Comparison of ENCODE assay signal across 15 mouse cellular contexts in the genomic region with DNA sequence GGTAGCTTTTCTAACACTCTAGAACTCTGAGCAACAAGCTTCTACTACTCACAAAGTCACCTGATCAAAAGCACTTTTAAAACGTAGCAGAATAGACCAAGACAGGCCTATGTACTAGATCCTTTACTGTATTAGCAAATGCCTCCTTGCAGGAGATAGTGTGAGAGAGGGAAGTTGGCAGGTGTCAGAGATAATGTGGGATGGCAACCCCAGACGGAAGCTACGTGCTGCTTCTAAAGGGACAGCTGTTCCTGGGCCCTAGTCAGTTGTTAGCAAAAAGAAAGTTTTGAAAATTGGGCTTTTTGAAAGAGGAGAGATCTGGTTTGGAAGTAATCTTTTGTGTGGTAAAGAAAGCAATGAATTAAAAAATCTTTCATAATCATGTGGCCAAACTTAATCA.
DNase-seq lines count a peak whose midpoint lies in the region.
"Had no signal": no experiment of that assay in that cellular context is flagged by ENCODE, and none has a peak within 500 bp of the region (broad histone marks: within the 10 kb centered on the region; RNA-seq: fewer than 3 reads in every experiment).

No protein-coding gene starts in this region.

- DNase-seq in layer of hippocampus, adult 9-11 months = peak; percentile 14
- no peak for DNase-seq in layer of hippocampus, adult 11-12 months (ENCODE audit: low spot score)
- peak; percentile 39 for DNase-seq in thymus, postnatal 14 days
- DNase-seq in thymus, postnatal 0 days (ENCODE audit: low spot score) = no peak
- DNase-seq in brain, adult 2 months (ENCODE audit: low read depth, low spot score) = peak; percentile 55
- DNase-seq in gastrocnemius, postnatal 4 days (ENCODE audit: low spot score in 2 of 2) = no peak
- DNase-seq: adrenal gland, adult 2 months; adrenal gland, postnatal 14 days; cerebellum, adult 11-12 months; cerebellum, adult 8-10 months; cerebellum, postnatal 14 days; gastrocnemius, postnatal 25 days; heart, adult 2 months; heart, postnatal 14 days; heart, postnatal 4 days had no signal

Comparison
In these comparisons a context has a peak if more than half of its experiments do, and no peak if none do; other contexts are left out.
1. DNase-seq: peak in layer of hippocampus, adult 9-11 months (single experiment), thymus, postnatal 14 days (single experiment) and brain, adult 2 months (single experiment); none in layer of hippocampus, adult 11-12 months (single experiment), thymus, postnatal 0 days (single experiment) and gastrocnemius, postnatal 4 days (0 of 2).